Mouse (Mus musculus): Measurements from ENCODE around the gene Pacs1.
"Not testable (repeated sequence)": the region's sequence is repeated elsewhere in the genome, so short reads cannot be mapped to it uniquely, and the experiment has no call there.

Pacs1 gene

GRCm38 (mm10) chr19:5097521-5098362 lies 175.2 kb downstream of the Pacs1 start:
- DNase-seq (ENCODE audit: low spot score in 2 of 2) = no peak

GRCm38 (mm10) chr19:5095887-5096474 lies 176.9 kb downstream of the Pacs1 start:
- DNase-seq (ENCODE audit: low spot score in 2 of 2) = no peak

GRCm38 (mm10) chr19:5094746-5095417 lies 178.0 kb downstream of the Pacs1 start:
- no peak for DNase-seq (ENCODE audit: low spot score in 2 of 2)

- DNase-seq (ENCODE audit: low spot score in 2 of 2) = peak; percentile 76 to 91
Measured at GRCm38 (mm10) chr19:5094243-5094632, 178.7 kb downstream of the Pacs1 start.

- no peak for DNase-seq (ENCODE audit: low spot score in 2 of 2)
Measured at GRCm38 (mm10) chr19:5093481-5094242, 179.3 kb downstream of the Pacs1 start.

GRCm38 (mm10) chr19:5092083-5092482 lies 180.8 kb downstream of the Pacs1 start:
- DNase-seq (ENCODE audit: low spot score in 2 of 2) = no peak

GRCm38 (mm10) chr19:5089324-5089723 lies 183.6 kb downstream of the Pacs1 start:
- DNase-seq (ENCODE audit: low spot score in 2 of 2) = no peak

GRCm38 (mm10) chr19:5087884-5088728 lies 184.8 kb downstream of the Pacs1 start, which contains the start of gene Yif1a:
Gene Yif1a, plus strand, starts transcription at chr19:5088538.
- DNase-seq (ENCODE audit: low spot score in 2 of 2) = peak; percentile 90 to 93

- not testable (repeated sequence) for DNase-seq (ENCODE audit: low spot score in 2 of 2)
Measured at GRCm38 (mm10) chr19:5086533-5086932, 186.4 kb downstream of the Pacs1 start.

- no peak for DNase-seq (ENCODE audit: low spot score in 2 of 2)
Measured at GRCm38 (mm10) chr19:5085145-5085863, 187.6 kb downstream of the Pacs1 start, which contains the start of gene Tmem151a. Gene Tmem151a, minus strand, starts transcription at chr19:5085531.

GRCm38 (mm10) chr19:5084834-5085144 lies 188.1 kb downstream of the Pacs1 start:
- no peak for DNase-seq (ENCODE audit: low spot score in 2 of 2)

GRCm38 (mm10) chr19:5083961-5084833 lies 188.7 kb downstream of the Pacs1 start:
- DNase-seq (ENCODE audit: low spot score in 2 of 2) = no peak

All from thymus, postnatal 10 days (tissue).